Mouse (Mus musculus) forebrain, embryonic 11.5 days (tissue): Measurements from ENCODE around the gene A930017K11Rik. TPM values are rescaled to one million over a fixed set of nuclear protein-coding genes. Genes with fewer than 3 reads are reported as not detected.

ENCODE experiments used
- ATAC-seq: fragments of 200-750 bp; cut with Nextera tagmentation; replicated peaks from 2 replicates; pipeline ENCODE4 v1.8.0; 2017; ENCODE audit warnings: moderate TSS enrichment; ENCODE audit not compliant: low FRiP score
- DNase-seq: peaks from one replicate; pipeline ENCODE4 v3.0.0-alpha.2; 2017; ENCODE audit warnings: low spot score
- H3K27ac ChIP-seq: fragments of 300-500 bp; sonication (generic); 2 replicates; pipeline ENCODE4 v1.5.1; 2014; ENCODE audit warnings: low read depth, low read length
- H3K27me3 ChIP-seq: fragments of 300-500 bp; sonication (generic); 2 replicates; pipeline ENCODE4 v1.6.1; 2014; ENCODE audit warnings: mild to moderate bottlenecking, low read length, mixed read lengths; ENCODE audit not compliant: control insufficient read depth, insufficient read depth
- H3K36me3 ChIP-seq: fragments of 300-500 bp; sonication (generic); 2 replicates; pipeline ENCODE4 v1.6.1; 2014; ENCODE audit warnings: mild to moderate bottlenecking, low read length, moderate library complexity, mixed read lengths; ENCODE audit not compliant: control insufficient read depth, insufficient read depth
- H3K4me1 ChIP-seq: fragments of 300-500 bp; sonication (generic); replicated peaks from 2 replicates; pipeline ENCODE4 v1.6.1; 2014; ENCODE audit warnings: low read length, mixed read lengths; ENCODE audit not compliant: control insufficient read depth, insufficient read depth
- H3K4me2 ChIP-seq: fragments of 300-500 bp; sonication (generic); 2 replicates; pipeline ENCODE4 v1.6.1; 2014; ENCODE audit warnings: low read depth, mild to moderate bottlenecking, low read length, moderate library complexity, mixed read lengths; ENCODE audit not compliant: severe bottlenecking
- H3K4me3 ChIP-seq: fragments of 300-500 bp; sonication (generic); 2 replicates; pipeline ENCODE4 v1.5.1; 2014; ENCODE audit warnings: low read depth, low read length
- H3K9ac ChIP-seq: fragments of 300-500 bp; sonication (generic); 2 replicates; pipeline ENCODE4 v1.6.1; 2014; ENCODE audit warnings: low read length
- H3K9me3 ChIP-seq: fragments of 300-500 bp; sonication (generic); 2 replicates; pipeline ENCODE4 v1.6.1; 2016; ENCODE audit warnings: low read length, mixed read lengths; ENCODE audit not compliant: control insufficient read depth
- whole genome bisulfite sequencing: fragments of 180-500 bp; shearing (Covaris S2); extraction: QIAGEN DNeasy Blood & Tissue Kit; methylation state at CpG from one replicate; pipeline ENCODE4 v1.1.7; 2014; 5-methylcytosine and 5-hydroxymethylcytosine counted together
- polyA plus RNA-seq: library from polyadenylated mRNA; unstranded; fragments of >200 nt; fragmentation: Nextera tagmentation; extraction: Ambion mirVana; gene quantifications from 2 replicates; pipeline ENCODE4 v1.2.1, GENCODE M21; 2014

The A930017K11Rik gene
- polyA plus RNA-seq, 1 experiment from 2014 or later: not detected

DNA sequence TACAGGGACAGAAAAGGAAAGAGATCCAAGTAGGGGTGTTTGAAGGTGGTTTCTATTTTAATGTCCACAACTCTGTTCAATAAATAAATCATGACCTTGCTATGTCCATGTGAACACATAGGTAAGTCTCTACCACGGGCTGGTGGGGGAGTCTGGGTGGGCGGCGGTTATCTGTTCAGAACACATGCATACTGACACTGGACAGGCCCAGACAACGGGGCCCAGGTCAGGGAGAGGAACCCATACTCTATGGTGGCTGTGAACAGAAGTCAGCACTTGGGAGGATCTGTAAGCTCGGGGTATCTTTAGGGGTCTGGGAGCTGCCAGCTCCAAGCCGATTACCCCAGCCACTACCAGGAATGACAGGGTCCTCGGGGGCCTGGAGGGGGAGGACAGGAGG is 6.0 kb downstream of the A930017K11Rik start:
- Histone ChIP-seq H3K27me3 (peaks cover 12% of the 10 kb centered on the region), H3K9ac (no peak overlapping the region), H3K4me3 (no peak overlapping the region), H3K4me1 (peaks cover 1% of the 10 kb centered on the region; the same call in 1 of the 2 replicates), H3K9me3 (no peaks in the 10 kb centered on the region), H3K4me2 (no peak overlapping the region), H3K27ac (no peak overlapping the region), H3K36me3 (no peaks in the 10 kb centered on the region)
- ATAC-seq (no peak), DNase-seq (no peak)
- 82% methylated on average over 7 of the region's 7 CpGs for WGBS

DNA sequence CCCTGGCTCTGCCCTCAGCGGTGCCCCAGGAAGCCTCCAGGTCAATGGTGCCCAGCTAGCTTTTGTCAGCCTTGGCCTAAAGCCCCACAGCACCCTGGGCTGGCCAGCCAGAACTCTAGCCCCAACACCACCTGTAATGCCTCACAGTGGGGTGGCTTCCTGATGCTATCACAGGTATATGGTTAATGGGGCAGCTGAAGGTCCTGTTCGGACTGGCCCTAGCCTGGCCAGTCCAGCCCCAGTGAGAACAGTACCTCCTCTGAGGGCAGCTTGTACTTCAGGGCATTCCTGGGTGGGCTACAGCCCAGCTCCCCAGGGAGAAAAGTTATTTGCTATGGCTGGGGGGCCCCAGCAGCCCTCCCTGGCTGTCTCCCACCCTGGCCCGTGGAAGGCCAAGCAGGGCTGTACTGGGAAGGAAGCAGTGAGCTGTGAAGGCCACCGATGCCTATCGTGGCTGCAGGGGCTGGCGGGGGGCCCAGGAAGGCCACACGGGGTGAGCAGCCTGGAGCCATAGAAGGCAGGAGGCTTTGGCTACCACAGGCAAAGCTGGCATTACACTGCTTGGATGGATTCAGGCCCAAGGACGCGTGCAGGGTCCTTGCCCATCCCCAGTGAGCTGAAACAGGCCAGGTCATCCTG is 6.7 kb downstream of the A930017K11Rik start:
- Histone ChIP-seq H3K27ac (no peak overlapping the region), H3K27me3 (peaks cover 6% of the 10 kb centered on the region), H3K4me3 (no peak overlapping the region), H3K4me2 (no peak overlapping the region), H3K36me3 (no peaks in the 10 kb centered on the region), H3K9ac (0 out of 2 replicates have a peak overlapping the region, but pooled peaks have one; percentile 6), H3K4me1 (peaks cover 4% of the 10 kb centered on the region; the same call in 1 of the 2 replicates), H3K9me3 (no peaks in the 10 kb centered on the region)
- WGBS: 60% methylated on average over 9 of the region's 9 CpGs
- DNase-seq: no peak
- no peak for ATAC-seq

DNA sequence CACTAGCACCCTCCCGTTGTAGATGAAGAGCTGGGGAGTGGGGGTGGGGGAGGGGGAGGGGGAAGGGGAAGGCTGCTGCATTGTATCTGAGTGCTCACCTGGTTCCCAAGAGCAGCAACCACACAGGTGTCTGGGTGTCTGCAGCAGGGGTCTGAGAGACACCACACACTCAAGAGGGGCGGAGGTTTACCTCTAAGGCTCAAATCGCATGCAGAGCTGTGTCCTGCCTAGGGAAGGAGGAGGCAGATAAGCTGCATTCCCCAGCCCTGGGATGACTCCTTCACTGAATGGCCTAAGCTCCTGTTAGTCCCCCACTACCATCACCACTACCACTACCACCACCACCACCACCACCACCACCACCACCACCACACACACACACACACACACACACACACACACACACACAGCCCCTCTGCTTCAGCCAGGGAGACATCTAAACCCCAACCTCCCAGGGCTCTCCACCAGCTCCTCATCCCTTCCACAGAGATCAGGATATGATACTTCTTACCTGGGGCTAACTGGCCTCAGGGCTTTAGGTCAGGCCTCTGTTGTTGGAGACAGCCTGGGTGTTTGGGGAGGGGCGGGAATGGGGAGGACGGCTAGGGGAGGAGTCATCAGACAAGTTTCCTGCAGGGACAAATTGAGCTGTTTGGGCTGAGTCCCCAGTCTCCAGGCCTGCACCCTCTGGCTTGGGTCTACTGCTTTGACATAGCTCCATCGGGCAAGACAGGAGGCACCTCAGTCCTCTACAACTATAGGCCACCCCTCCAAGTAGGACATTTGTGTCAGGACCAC is 7.8 kb downstream of the A930017K11Rik start, which contains the start of the genes Pigq and Nhlrc4:
Gene Pigq (minus strand): TSS at position 571 of the 798 bp plus-strand sequence.
Gene Nhlrc4 (minus strand): TSS at position 596 of the 798 bp plus-strand sequence.
- Histone ChIP-seq H3K4me2 (no peak within 1 kb of the TSS), H3K36me3 (no peaks in the 10 kb centered on the region), H3K4me1 (peaks cover 5% of the 10 kb centered on the region; the same call in 1 of the 2 replicates), H3K9ac (0 out of 2 replicates have a peak within 1 kb of the TSS, but pooled peaks have one; percentile 6), H3K27me3 (no peaks in the 10 kb centered on the region), H3K9me3 (no peaks in the 10 kb centered on the region), H3K27ac (no peak within 1 kb of the TSS), H3K4me3 (no peak within 1 kb of the TSS)
- ATAC-seq (no peak), DNase-seq (no peak)
- 57% methylated on average over 6 of the region's 6 CpGs for WGBS

DNA sequence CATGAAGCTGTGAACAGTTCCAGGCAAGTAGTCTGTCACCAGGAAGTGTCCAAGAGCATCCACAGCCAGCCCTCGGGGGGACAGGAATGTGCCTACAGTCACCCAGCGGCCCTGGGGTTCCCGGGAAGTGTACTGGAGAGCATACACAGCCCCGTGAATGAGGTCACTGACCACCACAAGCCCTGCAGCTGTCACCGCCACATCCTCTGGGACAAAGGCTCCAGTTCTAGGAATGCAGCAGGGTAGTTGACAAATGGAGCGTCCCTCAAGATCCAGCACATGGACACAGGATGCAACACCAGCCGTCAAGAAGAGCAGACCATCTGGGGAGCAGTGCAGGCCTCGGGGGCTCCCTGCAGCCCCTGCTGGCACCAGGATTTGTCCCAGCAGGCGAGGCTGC is 8.6 kb downstream of the A930017K11Rik start:
- H3K4me2 ChIP-seq: no peak overlapping the region
- no peak for ATAC-seq
- peaks cover 5% of the 10 kb centered on the region; the same call in 1 of the 2 replicates for H3K4me1 ChIP-seq
- H3K27ac ChIP-seq: no peak overlapping the region
- WGBS: 73% methylated on average over 9 of the region's 9 CpGs
- H3K9me3 ChIP-seq: no peaks in the 10 kb centered on the region
- no peaks in the 10 kb centered on the region for H3K27me3 ChIP-seq
- H3K9ac ChIP-seq: no peak overlapping the region
- no peaks in the 10 kb centered on the region for H3K36me3 ChIP-seq
- no peak for DNase-seq
- no peak overlapping the region for H3K4me3 ChIP-seq

DNA sequence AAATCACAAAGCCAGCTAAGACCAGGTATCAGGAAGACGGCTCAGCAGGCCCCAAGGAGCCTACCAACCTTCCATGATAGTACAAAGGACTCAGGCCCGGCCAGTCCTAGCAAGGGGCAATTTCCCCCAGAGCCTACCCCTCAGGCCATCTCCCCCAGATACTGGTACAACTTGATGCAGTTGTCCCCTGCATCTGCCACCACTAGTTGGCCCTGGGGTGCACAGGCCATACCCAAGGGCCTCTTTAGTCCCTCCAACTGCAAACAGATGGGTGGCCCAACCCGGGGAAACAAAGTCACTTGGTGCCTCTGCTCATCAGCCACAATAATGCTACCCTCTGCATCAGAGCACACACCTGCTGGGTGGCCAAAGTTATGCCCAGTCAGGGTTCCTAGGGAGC is 9.1 kb downstream of the A930017K11Rik start:
- no peak for DNase-seq
- H3K36me3 ChIP-seq: no peaks in the 10 kb centered on the region
- H3K9ac ChIP-seq: no peak overlapping the region
- H3K9me3 ChIP-seq: no peaks in the 10 kb centered on the region
- H3K4me2 ChIP-seq: no peak overlapping the region
- H3K27ac ChIP-seq: no peak overlapping the region
- no peaks in the 10 kb centered on the region for H3K27me3 ChIP-seq
- 85% methylated on average over 3 of the region's 3 CpGs for WGBS
- no peak for ATAC-seq
- H3K4me3 ChIP-seq: no peak overlapping the region
- H3K4me1 ChIP-seq: peaks cover 5% of the 10 kb centered on the region; the same call in 1 of the 2 replicates

DNA sequence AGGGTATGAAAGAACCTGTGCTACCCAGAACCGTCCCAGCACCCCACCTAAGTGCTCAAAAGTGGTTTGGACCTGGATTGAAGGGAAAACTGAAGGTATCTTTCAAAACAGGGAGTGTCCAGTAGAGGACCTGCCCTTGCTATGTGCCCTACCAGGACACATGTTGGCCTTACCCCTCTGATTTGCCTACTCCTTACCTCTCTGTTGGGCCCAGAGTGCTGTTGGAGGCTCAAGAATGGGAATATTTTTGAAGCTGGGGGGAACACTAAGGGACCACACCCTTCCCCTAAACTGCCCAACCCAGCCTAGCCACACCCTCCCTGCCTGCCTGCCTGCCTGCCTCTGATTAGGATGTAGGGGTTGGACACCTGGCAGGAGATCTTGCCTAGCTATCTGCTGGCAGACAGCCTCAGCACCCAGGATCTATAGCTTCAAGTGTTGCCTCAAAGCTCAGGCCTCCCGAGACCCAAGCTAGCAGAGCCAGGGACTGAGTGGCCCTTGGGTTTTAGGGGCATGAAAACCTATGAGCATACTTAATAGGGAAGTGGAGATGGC is 9.7 kb downstream of the A930017K11Rik start:
- Histone ChIP-seq H3K4me1 (peaks cover 5% of the 10 kb centered on the region; the same call in 1 of the 2 replicates), H3K27me3 (no peaks in the 10 kb centered on the region), H3K4me2 (no peak overlapping the region), H3K36me3 (no peaks in the 10 kb centered on the region), H3K9me3 (no peaks in the 10 kb centered on the region), H3K4me3 (no peak overlapping the region), H3K9ac (no peak overlapping the region), H3K27ac (no peak overlapping the region)
- DNase-seq (no peak), ATAC-seq (no peak)
- 87% methylated on average over 2 of the region's 2 CpGs for WGBS

DNA sequence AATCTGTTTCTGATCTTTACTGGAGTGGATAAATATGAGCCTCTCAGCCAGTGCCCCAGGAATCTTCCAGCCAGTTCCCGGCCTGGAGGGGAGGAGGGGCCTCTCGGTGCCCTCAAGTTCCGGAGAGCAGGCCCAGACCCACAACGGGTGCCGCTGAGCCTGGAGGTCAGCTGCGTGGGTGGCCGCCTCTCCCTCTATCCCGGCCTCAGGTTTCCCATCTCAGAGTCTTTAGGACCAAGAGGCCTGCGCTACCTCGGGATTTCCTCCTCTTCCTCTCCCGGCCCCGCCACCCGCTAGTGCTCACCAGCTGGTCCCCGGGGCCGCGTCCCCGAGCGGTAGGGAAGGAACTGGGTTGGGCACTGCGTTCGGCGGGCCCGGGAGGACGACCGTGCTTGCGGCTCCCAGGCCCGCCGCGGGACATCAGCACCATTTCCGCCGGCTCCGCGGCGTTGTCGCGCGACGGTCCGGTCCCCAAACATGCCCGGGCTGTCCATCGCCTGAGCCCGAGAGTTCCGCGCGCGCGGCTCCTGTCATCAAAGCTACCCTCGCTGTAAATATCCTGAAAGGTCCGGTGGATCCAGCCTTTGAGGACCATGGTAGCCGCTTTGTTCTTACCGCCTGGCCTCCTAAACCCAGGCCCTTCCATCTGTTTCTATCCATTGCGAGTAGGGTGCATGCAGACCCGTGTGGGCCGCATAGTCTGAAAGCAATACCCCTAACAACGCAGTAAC is 10.7 kb downstream of the A930017K11Rik start:
- 3% methylated on average over 54 of the region's 54 CpGs for WGBS
- DNase-seq (peak; percentile 87), ATAC-seq (peak; percentile 63)
- Histone ChIP-seq H3K27ac (peak overlapping the region; percentile 73), H3K36me3 (no peaks in the 10 kb centered on the region), H3K9ac (peak overlapping the region; percentile 96), H3K4me3 (peak overlapping the region; percentile 79), H3K9me3 (no peaks in the 10 kb centered on the region), H3K4me1 (peaks cover 5% of the 10 kb centered on the region; the same call in 1 of the 2 replicates), H3K27me3 (no peaks in the 10 kb centered on the region), H3K4me2 (peak overlapping the region; percentile 51)

DNA sequence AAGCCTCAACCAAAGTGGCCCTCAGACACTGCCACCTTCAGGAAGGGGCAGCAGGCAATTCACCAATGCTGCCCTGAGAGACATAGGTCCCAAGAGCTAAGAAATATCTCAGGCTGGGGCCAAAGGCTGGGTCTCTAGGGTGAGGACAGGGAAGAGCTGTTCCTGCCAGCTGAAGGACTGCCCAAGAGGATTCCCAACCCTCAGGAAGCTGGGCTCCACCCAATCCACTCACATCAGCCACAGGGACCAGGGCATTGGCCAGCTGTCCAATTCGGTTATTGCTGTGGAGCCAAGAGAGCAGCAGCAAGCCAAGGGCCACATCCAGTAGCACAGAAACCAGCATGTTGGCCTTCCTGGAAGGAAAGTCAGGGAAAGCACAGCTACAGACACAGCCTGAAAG is 17.8 kb downstream of the A930017K11Rik start:
- H3K27ac ChIP-seq: no peak overlapping the region
- H3K4me1 ChIP-seq: no peaks in the 10 kb centered on the region
- peaks cover 10% of the 10 kb centered on the region for H3K36me3 ChIP-seq
- ATAC-seq (no peak), DNase-seq (no peak)
- no peak overlapping the region for H3K4me3 ChIP-seq
- WGBS: 96% methylated on average over 1 of the region's 1 CpGs
- H3K9ac ChIP-seq: no peak overlapping the region
- H3K9me3 ChIP-seq: no peaks in the 10 kb centered on the region
- no peaks in the 10 kb centered on the region for H3K27me3 ChIP-seq
- H3K4me2 ChIP-seq: no peak overlapping the region
